In genomic region chr12:4133847-4134212, GRCm38 (mm10) we compare ENCODE assay signal across 9 mouse cellular contexts. TPM values are rescaled to one million over a fixed set of nuclear protein-coding genes. Genes with fewer than 3 reads are reported as not detected.
DNase-seq lines count a peak whose midpoint lies in the region; ATAC-seq and TF ChIP-seq lines count a peak whose summit lies in the region.
"Had no signal": no experiment of that assay in that cellular context is flagged by ENCODE, and none has a peak within 500 bp of the region (broad histone marks: within the 10 kb centered on the region; RNA-seq: fewer than 3 reads in every experiment).

No protein-coding gene starts in this region.

- peak overlapping the region; percentile 47 for H3K9ac ChIP-seq in embryonic facial prominence, embryonic 15.5 days
- H3K9ac ChIP-seq in limb, embryonic 15.5 days = peak overlapping the region; percentile 69
- H3K9ac ChIP-seq in stomach, embryonic 15.5 days = peak overlapping the region; percentile 46

- H3K4me3 ChIP-seq in kidney, adult 2 months (ENCODE audit: insufficient read depth, low read depth, low read length) = peak overlapping the region; percentile 35
- peak overlapping the region; percentile 64 for H3K4me3 ChIP-seq in embryonic facial prominence, embryonic 15.5 days (replicated peaks)
- peak overlapping the region; percentile 67 for H3K4me3 ChIP-seq in limb, embryonic 15.5 days
- H3K4me3 ChIP-seq in stomach, embryonic 15.5 days (replicated peaks) = peak overlapping the region; percentile 62

- WGBS in kidney, adult 2 months = 27% methylated on average over 11 of the region's 11 CpGs
- 26% methylated on average over 11 of the region's 11 CpGs for WGBS in embryonic facial prominence, embryonic 15.5 days
- WGBS in limb, embryonic 15.5 days = 17% methylated on average over 11 of the region's 11 CpGs
- WGBS in stomach, embryonic 15.5 days = 20% methylated on average over 11 of the region's 11 CpGs

- no peaks in the 10 kb centered on the region for H3K9me3 ChIP-seq in embryonic facial prominence, embryonic 15.5 days (replicated peaks)
- H3K9me3 ChIP-seq in limb, embryonic 15.5 days = no peaks in the 10 kb centered on the region
- H3K9me3 ChIP-seq in stomach, embryonic 15.5 days = no peaks in the 10 kb centered on the region

- peak overlapping the region; percentile 81 for H3K4me2 ChIP-seq in embryonic facial prominence, embryonic 15.5 days (replicated peaks)
- peak overlapping the region; percentile 75 for H3K4me2 ChIP-seq in limb, embryonic 15.5 days
- H3K4me2 ChIP-seq in stomach, embryonic 15.5 days = peak overlapping the region; percentile 90

- no peaks in the 10 kb centered on the region for H3K4me1 ChIP-seq in kidney, adult 2 months (ENCODE audit: control insufficient read depth, insufficient read depth, low read length)
- H3K4me1 ChIP-seq in embryonic facial prominence, embryonic 15.5 days = peaks cover 33% of the 10 kb centered on the region
- peaks cover 36% of the 10 kb centered on the region for H3K4me1 ChIP-seq in limb, embryonic 15.5 days
- H3K4me1 ChIP-seq in stomach, embryonic 15.5 days = peaks cover 6% of the 10 kb centered on the region; the same call in 1 of the 2 replicates

- ATAC-seq in embryonic facial prominence, embryonic 15.5 days (ENCODE audit: insufficient number of reproducible peaks, low FRiP score, low TSS enrichment, low read depth) = no peak
- no peak; the same call in 1 of the 2 replicates for ATAC-seq in limb, embryonic 15.5 days (ENCODE audit: insufficient number of reproducible peaks, low FRiP score, low TSS enrichment, low read depth)
- no peak for ATAC-seq in stomach, embryonic 15.5 days (ENCODE audit: insufficient read depth, low FRiP score, low read depth)

- H3K27ac ChIP-seq in kidney, adult 2 months (ENCODE audit: insufficient read depth, low read depth, low read length) = no peak overlapping the region
- H3K27ac ChIP-seq in embryonic facial prominence, embryonic 15.5 days (replicated peaks) = peak overlapping the region; percentile 82; the same call in 1 of the 2 replicates
- 0 out of 2 replicates have a peak overlapping the region, but pooled peaks have one; percentile 70 for H3K27ac ChIP-seq in limb, embryonic 15.5 days
- 0 out of 2 replicates have a peak overlapping the region, but pooled peaks have one; percentile 46 for H3K27ac ChIP-seq in stomach, embryonic 15.5 days
- H3K27ac ChIP-seq: macrophage had no signal

- DNase-seq in kidney, adult 2 months = no peak
- DNase-seq in kidney, adult 11 months = no peak
- peak; percentile 12 for DNase-seq in ES-CJ7 (ENCODE audit: low read depth, low spot score)
- DNase-seq in embryo, embryonic 9.5 days (ENCODE audit: extremely low spot score) = no peak
- DNase-seq in kidney, postnatal 4 days = no peak

- no peaks in the 10 kb centered on the region for H3K36me3 ChIP-seq in kidney, adult 2 months (ENCODE audit: control insufficient read depth, insufficient read depth, low read length)
- peaks cover 7% of the 10 kb centered on the region; the same call in 1 of the 2 replicates for H3K36me3 ChIP-seq in embryonic facial prominence, embryonic 15.5 days
- H3K36me3 ChIP-seq in limb, embryonic 15.5 days = peaks cover 10% of the 10 kb centered on the region
- no peaks in the 10 kb centered on the region for H3K36me3 ChIP-seq in stomach, embryonic 15.5 days

- TF ChIP-seq CTCF in kidney, adult 2 months (conservative IDR thresholded peaks at IDR 0.05; ENCODE audit: insufficient read depth, insufficient read length, low read depth, low read length) = no peak

- H3K27me3 ChIP-seq in kidney, adult 2 months (replicated peaks; ENCODE audit: control insufficient read depth, insufficient read depth, low read length) = no peaks in the 10 kb centered on the region
- H3K27me3 ChIP-seq in embryonic facial prominence, embryonic 15.5 days = no peaks in the 10 kb centered on the region
- H3K27me3 ChIP-seq in limb, embryonic 15.5 days = no peaks in the 10 kb centered on the region
- no peaks in the 10 kb centered on the region for H3K27me3 ChIP-seq in stomach, embryonic 15.5 days (replicated peaks)

- TF ChIP-seq POLR2A in kidney, adult 2 months (IDR thresholded peaks at IDR 0.05; ENCODE audit: low read depth, low read length) = no peak

RNA-seq across cellular contexts. Expression of gene Adcy3, which starts 0.9 kb away (rescaled TPM):
- 4.6 and 5.9 TPM in 2 replicates for polyA plus RNA-seq in kidney, adult 2 months (2012; rRNA removed)
- polyA plus RNA-seq in embryonic facial prominence, embryonic 15.5 days (2015; fragmentation: Nextera tagmentation; extraction: Ambion mirVana) = 16.5 and 17.4 TPM in 2 replicates
- 11.4 and 14.1 TPM in 2 replicates for polyA plus RNA-seq in limb, embryonic 15.5 days (2015; fragmentation: Nextera tagmentation; extraction: Ambion mirVana)
- polyA plus RNA-seq in stomach, embryonic 15.5 days (2015; fragmentation: Nextera tagmentation; extraction: Ambion mirVana) = 9.2 and 9.9 TPM in 2 replicates

RNA-seq across cellular contexts. Expression of gene Dnajc27, which starts 51.4 kb away (rescaled TPM):
- 3.8 and 4.3 TPM in 2 replicates for polyA plus RNA-seq in kidney, adult 2 months (2012; rRNA removed)
- polyA plus RNA-seq in embryonic facial prominence, embryonic 15.5 days (2015; fragmentation: Nextera tagmentation; extraction: Ambion mirVana) = 6.1 and 7.2 TPM in 2 replicates
- 5.1 and 5.5 TPM in 2 replicates for polyA plus RNA-seq in limb, embryonic 15.5 days (2015; fragmentation: Nextera tagmentation; extraction: Ambion mirVana)
- 5.4 TPM in 2 replicates for polyA plus RNA-seq in stomach, embryonic 15.5 days (2015; fragmentation: Nextera tagmentation; extraction: Ambion mirVana)
